Mouse (Mus musculus) stomach, embryonic 15.5 days (tissue): ENCODE measurements at regions not wholly inside any gene's neighbourhood (a gene's known extent, or its start where the extent isn't known, plus 50 kb on each side); places are given as distances from the start of the nearest gene placed in this dataset.

ENCODE experiments used
- ATAC-seq: fragments of 200-750 bp; cut with Nextera tagmentation; 2 replicates; pipeline ENCODE4 v1.8.0; 2017; ENCODE audit warnings: low read depth, moderate number of reproducible peaks, moderate TSS enrichment; ENCODE audit not compliant: insufficient read depth, low FRiP score
- H3K27ac ChIP-seq: fragments of 300-500 bp; sonication (generic); 2 replicates; pipeline ENCODE4 v1.5.1; 2015; ENCODE audit warnings: mild to moderate bottlenecking, inconsistent platforms
- H3K27me3 ChIP-seq: fragments of 300-500 bp; sonication (generic); replicated peaks from 2 replicates; pipeline ENCODE4 v1.6.1; 2015; ENCODE audit warnings: inconsistent platforms
- H3K36me3 ChIP-seq: fragments of 300-500 bp; sonication (generic); 2 replicates; pipeline ENCODE4 v1.6.1; 2015; ENCODE audit warnings: inconsistent platforms
- H3K4me1 ChIP-seq: fragments of 300-500 bp; sonication (generic); 2 replicates; pipeline ENCODE4 v1.6.1; 2015; ENCODE audit warnings: inconsistent platforms
- H3K4me2 ChIP-seq: fragments of 300-500 bp; sonication (generic); 2 replicates; pipeline ENCODE4 v1.6.1; 2015; ENCODE audit warnings: mild to moderate bottlenecking, inconsistent platforms
- H3K4me3 ChIP-seq: fragments of 300-500 bp; sonication (generic); replicated peaks from 2 replicates; pipeline ENCODE4 v1.5.1; 2015; ENCODE audit warnings: inconsistent platforms
- H3K9ac ChIP-seq: fragments of 300-500 bp; sonication (generic); 2 replicates; pipeline ENCODE4 v1.6.1; 2015; ENCODE audit warnings: inconsistent platforms
- H3K9me3 ChIP-seq: fragments of 300-500 bp; sonication (generic); 2 replicates; pipeline ENCODE4 v1.6.1; 2016; ENCODE audit warnings: inconsistent platforms
- WGBS: fragments of 180-500 bp; shearing (Covaris S2); methylation state at CpG from one replicate; pipeline ENCODE4 v1.1.7; 2015; 5-methylcytosine and 5-hydroxymethylcytosine counted together

DNA sequence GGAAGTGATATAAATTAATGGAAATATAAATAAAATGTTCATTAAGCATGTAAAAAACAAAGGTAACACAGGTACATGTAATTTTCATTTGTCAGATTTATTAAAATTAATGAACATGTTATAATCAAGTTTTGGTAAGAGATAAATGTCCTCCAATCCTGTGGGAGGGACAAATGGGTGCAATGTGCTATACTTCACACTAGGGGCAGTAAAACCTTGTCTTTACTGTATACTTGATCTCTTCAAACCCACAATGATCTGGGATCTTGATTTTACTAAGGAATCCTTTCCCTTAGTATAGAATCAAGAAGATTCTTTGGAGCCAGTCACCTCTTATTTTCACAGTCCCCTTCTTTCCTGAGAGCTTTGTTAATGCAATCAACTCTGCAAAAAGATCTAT, 451.1 kb upstream of the Fam98a start:
- H3K27ac ChIP-seq = no peak overlapping the region
- no peaks in the 10 kb centered on the region for H3K36me3 ChIP-seq
- no peaks in the 10 kb centered on the region for H3K9me3 ChIP-seq
- no peak overlapping the region for H3K9ac ChIP-seq
- H3K27me3 ChIP-seq = no peaks in the 10 kb centered on the region
- H3K4me1 ChIP-seq = no peaks in the 10 kb centered on the region
- H3K4me2 ChIP-seq = no peak overlapping the region
- no peak overlapping the region for H3K4me3 ChIP-seq
- ATAC-seq = no peak

DNA sequence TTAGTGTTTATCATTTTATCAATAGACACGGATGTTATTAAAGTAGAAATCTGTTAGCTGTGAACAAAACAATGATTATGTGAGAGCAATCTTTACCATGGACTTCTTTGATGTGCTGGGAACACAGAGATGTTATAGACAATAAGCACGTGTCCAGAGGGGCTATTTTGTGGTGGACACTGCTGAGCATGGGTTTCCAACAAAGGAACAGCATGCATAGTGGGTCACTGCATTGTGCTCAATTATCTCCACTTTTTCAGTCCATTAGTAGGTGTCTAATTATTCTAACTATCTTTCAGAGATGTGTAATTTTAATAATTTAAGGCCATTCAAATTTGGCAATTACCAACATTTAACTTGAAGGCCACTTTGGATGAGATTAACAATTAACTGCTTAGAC, 409.6 kb upstream of the Fam98a start:
- no peak overlapping the region for H3K4me2 ChIP-seq
- H3K9ac ChIP-seq = no peak overlapping the region
- no peak overlapping the region for H3K27ac ChIP-seq
- no peaks in the 10 kb centered on the region for H3K9me3 ChIP-seq
- H3K36me3 ChIP-seq = no peaks in the 10 kb centered on the region
- H3K27me3 ChIP-seq = no peaks in the 10 kb centered on the region
- WGBS = 62% methylated on average over 2 of the region's 2 CpGs
- no peak for ATAC-seq
- no peaks in the 10 kb centered on the region for H3K4me1 ChIP-seq
- H3K4me3 ChIP-seq = no peak overlapping the region

DNA sequence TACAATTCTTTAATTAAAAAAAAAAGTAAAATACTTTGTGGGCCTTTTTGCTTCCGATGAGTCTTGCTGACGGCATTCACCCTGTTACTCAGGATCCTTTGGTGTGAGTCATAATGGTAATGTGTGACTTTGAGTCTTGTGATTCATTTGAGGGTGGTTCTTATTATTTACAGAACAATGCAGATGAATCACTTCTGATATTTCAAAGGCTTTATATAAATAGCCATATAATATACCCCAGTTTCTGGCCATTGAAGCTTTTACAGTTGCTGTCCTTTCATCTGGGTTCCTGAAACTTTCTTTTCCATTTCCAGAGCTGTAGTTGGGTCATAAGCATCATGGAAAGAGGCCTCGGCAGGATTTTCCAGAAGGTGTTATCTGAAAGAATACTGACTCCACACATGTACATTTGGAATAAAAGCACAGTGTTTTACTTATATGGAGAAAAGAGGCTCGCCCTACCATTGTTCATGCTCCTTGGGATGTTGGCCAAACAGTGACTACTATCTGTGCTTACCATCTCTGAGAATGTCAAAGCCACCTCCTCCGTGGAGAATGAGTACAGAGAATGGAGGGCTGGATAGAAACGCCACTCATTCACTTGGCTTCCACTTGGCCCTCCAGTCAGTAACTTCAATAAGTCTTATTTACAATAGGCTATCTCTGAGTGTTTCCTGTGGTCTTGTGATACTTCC, 385.1 kb upstream of the Fam98a start:
- Histone ChIP-seq H3K27me3 (no peaks in the 10 kb centered on the region), H3K4me3 (no peak overlapping the region), H3K9me3 (no peaks in the 10 kb centered on the region), H3K27ac (no peak overlapping the region), H3K9ac (no peak overlapping the region), H3K4me2 (no peak overlapping the region), H3K36me3 (no peaks in the 10 kb centered on the region), H3K4me1 (no peaks in the 10 kb centered on the region)
- no peak for ATAC-seq
- 78% methylated on average over 6 of the region's 6 CpGs for WGBS

DNA sequence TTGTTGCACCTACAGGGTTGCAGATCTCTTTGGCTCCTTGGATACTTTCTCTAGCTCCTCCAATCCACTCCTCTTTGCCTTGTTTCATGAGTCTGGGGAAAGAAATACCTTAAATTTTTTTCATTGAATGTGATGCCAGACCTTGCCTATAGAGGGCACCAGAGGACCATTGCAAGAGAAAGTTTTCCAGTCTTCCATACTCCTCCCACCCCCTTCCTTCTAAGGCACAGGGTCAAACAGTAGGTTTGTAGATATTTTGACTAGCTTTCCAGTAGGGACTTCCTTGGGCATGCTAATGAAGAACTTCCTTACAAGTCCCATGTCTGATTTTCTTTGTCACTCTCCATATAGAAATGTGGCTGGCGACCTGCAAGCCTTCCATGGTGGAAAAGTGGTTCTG, 379.3 kb upstream of the Fam98a start:
- Histone ChIP-seq H3K9ac (no peak overlapping the region), H3K27me3 (no peaks in the 10 kb centered on the region), H3K36me3 (no peaks in the 10 kb centered on the region), H3K9me3 (no peaks in the 10 kb centered on the region), H3K27ac (no peak overlapping the region), H3K4me3 (no peak overlapping the region), H3K4me2 (no peak overlapping the region), H3K4me1 (no peaks in the 10 kb centered on the region)
- no peak for ATAC-seq
- WGBS = 81% methylated on average over 1 of the region's 1 CpGs

DNA sequence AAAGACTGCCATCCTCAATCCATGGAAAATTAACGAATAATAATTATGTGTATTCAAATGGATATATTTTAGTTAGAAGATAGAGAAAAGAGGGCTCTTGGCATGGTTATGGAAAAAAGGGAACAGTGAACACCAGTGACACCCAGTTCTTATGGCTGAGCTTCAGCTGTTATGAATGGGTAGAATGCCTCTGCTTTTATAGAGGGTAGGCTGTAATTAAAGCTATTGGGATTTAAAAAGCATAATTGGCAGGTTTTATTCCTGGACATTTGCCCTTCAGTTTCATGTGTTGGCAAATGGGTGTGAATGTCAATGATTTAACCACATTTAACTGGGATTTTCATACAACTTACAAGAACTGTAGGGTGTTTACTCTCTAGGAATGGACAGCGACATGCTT, 368.5 kb upstream of the Fam98a start:
- Histone ChIP-seq H3K4me1 (no peaks in the 10 kb centered on the region), H3K27ac (no peak overlapping the region), H3K4me2 (no peak overlapping the region), H3K27me3 (no peaks in the 10 kb centered on the region), H3K9ac (no peak overlapping the region), H3K36me3 (no peaks in the 10 kb centered on the region), H3K4me3 (no peak overlapping the region), H3K9me3 (no peaks in the 10 kb centered on the region)
- WGBS = 79% methylated on average over 2 of the region's 2 CpGs
- ATAC-seq = no peak

DNA sequence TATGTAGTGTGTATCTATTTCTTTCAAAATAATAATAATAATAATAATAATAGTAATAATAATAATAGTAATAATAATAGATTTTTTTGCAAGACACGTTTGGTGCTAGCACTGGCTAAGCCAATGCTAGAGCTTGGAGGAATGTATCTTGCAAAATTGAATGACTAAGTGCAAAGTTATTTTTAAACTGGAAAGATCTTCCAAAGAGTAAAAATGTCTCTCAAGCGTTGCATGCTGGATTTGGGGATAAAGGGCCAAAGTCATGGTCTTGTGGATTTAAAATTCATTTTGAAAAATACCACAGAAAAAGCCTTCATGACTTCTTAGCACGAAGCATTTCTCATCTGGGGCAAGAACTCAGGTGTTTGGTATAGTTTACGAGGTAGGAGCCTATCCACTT, 365.3 kb upstream of the Fam98a start:
- no peak overlapping the region for H3K4me2 ChIP-seq
- no peaks in the 10 kb centered on the region for H3K4me1 ChIP-seq
- no peak overlapping the region for H3K27ac ChIP-seq
- no peak overlapping the region for H3K9ac ChIP-seq
- WGBS = 73% methylated on average over 4 of the region's 4 CpGs
- H3K36me3 ChIP-seq = no peaks in the 10 kb centered on the region
- H3K9me3 ChIP-seq = no peaks in the 10 kb centered on the region
- H3K27me3 ChIP-seq = no peaks in the 10 kb centered on the region
- no peak overlapping the region for H3K4me3 ChIP-seq
- ATAC-seq = no peak

DNA sequence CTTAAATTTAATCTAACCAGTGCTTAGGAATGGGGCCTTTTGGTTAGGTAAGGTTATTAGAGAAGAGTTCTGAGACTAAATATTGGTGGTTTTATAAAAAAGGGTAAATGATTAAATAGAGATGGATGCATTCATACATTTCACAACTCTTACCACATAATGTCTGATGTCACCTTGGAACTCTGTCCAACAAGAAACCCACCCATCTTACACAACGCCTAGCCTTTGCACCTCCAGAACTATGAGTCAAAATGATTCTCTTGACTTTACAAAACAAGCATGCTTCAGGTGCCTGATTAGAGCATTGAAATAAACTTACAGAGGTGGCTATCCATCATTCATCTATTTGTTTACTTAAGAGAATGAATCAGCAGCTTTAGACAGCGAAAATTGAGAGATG, 364.8 kb upstream of the Fam98a start:
- Histone ChIP-seq H3K27me3 (no peaks in the 10 kb centered on the region), H3K4me3 (no peak overlapping the region), H3K36me3 (no peaks in the 10 kb centered on the region), H3K27ac (no peak overlapping the region), H3K4me1 (no peaks in the 10 kb centered on the region), H3K9ac (no peak overlapping the region), H3K9me3 (no peaks in the 10 kb centered on the region), H3K4me2 (no peak overlapping the region)
- no peak for ATAC-seq
- WGBS = 67% methylated on average over 2 of the region's 2 CpGs

DNA sequence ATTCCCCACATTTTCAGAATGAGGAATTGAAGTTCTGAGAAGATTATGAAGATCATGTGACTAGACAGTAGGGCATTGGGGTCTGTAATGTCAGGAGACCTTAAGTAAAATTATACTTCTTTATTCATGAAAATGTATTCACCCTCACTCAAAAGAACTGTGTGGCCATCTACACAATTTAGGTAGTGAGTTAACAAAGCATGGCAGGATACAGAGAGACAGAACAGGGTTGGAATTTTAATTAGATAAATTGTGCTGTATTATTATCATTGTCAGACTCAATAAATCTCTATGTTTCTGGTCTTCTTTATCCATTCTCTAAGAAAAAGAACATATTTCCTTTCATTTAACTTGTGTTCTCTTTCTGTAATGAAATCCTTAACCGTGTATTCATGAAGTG, 363.5 kb upstream of the Fam98a start:
- Histone ChIP-seq H3K4me3 (no peak overlapping the region), H3K9me3 (no peaks in the 10 kb centered on the region), H3K27me3 (no peaks in the 10 kb centered on the region), H3K9ac (no peak overlapping the region), H3K36me3 (no peaks in the 10 kb centered on the region), H3K27ac (no peak overlapping the region), H3K4me2 (no peak overlapping the region), H3K4me1 (no peaks in the 10 kb centered on the region)
- no peak for ATAC-seq
- WGBS = 89% methylated on average over 1 of the region's 1 CpGs

DNA sequence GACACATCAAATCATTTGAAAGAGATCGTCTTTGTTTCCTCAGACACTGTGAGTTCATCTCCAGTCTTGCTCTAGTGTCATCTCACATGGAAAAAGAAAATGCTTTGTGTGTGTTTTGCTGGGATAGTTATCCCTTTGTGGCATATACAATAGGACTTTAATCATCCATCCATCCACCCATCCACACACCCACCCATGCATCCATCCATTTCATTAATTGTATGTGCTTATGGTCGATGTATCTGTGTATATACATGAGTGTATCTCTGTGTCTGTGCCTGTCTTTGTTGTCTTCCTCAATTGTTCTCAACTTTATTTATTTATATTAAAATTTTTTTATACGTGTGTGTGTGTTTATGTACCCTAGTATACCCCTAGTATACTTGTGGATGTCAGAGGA, 355.3 kb upstream of the Fam98a start:
- WGBS = 79% methylated on average over 3 of the region's 3 CpGs

DNA sequence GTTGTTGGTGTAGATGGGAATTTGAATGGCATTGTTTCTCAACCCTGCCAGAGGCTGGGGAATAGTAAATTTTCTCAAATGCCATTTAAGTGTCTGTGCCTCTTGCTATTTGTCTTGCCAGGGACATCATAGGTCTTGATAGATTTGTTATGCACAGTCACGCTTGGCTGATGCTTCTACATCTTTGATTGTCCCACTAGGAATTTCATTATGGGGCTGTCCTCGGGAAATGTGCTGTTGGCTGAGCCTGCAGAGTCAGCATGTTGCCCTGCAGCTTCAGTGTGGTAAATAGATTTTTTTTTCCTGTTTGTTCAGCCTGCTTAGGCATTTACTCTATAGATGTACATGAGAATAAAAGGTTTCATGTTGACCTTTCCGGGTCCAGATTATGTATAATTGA, 354.9 kb upstream of the Fam98a start:
- ATAC-seq = no peak
- Histone ChIP-seq H3K9ac (no peak overlapping the region), H3K4me1 (no peaks in the 10 kb centered on the region), H3K4me3 (no peak overlapping the region), H3K27me3 (no peaks in the 10 kb centered on the region), H3K36me3 (no peaks in the 10 kb centered on the region), H3K27ac (no peak overlapping the region), H3K9me3 (no peaks in the 10 kb centered on the region), H3K4me2 (no peak overlapping the region)
- WGBS = 72% methylated on average over 3 of the region's 3 CpGs

More for the DNA sequence above, 355.3 kb upstream of the Fam98a start:
- Histone ChIP-seq H3K4me1 (no peaks in the 10 kb centered on the region), H3K4me3 (no peak overlapping the region), H3K27ac (no peak overlapping the region), H3K4me2 (no peak overlapping the region), H3K36me3 (no peaks in the 10 kb centered on the region), H3K9ac (no peak overlapping the region), H3K27me3 (no peaks in the 10 kb centered on the region), H3K9me3 (no peaks in the 10 kb centered on the region)
- no peak for ATAC-seq

DNA sequence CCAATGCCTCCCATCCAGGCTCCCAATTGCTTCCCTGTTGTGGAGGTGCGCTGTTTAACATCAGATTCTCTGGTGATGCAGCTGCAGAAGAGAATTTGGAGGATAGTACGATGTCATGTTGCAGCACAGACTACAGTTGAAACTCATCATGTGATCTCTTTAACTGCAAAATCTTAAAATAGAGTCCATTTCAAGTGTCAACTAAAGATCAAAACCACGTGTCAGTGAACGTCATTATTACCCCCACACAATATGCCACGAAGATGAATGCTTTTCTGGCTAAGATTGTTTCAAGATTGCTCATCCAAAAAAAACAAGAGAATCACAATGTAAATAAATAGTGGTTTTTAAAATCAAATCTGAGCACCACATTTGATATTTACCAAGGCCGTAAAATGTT, 343.7 kb upstream of the Fam98a start:
- H3K4me1 ChIP-seq = no peaks in the 10 kb centered on the region
- no peak overlapping the region for H3K4me2 ChIP-seq
- no peak overlapping the region for H3K4me3 ChIP-seq
- no peaks in the 10 kb centered on the region for H3K9me3 ChIP-seq
- no peaks in the 10 kb centered on the region for H3K36me3 ChIP-seq
- ATAC-seq = no peak
- no peaks in the 10 kb centered on the region for H3K27me3 ChIP-seq
- H3K9ac ChIP-seq = no peak overlapping the region
- WGBS = 72% methylated on average over 6 of the region's 6 CpGs
- H3K27ac ChIP-seq = no peak overlapping the region

DNA sequence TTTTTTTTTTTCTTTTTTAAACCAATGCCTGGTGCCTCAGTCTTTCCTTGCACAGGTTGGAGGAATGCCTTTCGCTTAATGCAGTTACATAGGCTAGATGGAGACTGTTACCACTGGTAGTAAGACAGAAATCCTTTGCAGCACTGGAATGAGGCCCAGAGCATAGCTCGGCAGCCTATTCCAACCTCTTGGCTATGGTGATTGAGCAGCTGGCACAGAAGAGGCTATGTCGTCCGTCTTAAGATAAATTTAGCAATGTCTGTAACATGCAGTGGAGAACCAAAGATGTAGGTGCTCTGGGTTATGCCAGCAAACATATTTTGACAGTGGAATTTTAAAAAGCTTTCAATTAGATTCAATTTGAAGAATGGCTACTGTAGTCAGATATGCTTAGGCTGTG, 343.2 kb upstream of the Fam98a start:
- 62% methylated on average over 4 of the region's 4 CpGs for WGBS
- H3K4me3 ChIP-seq = no peak overlapping the region
- no peak overlapping the region for H3K4me2 ChIP-seq
- no peaks in the 10 kb centered on the region for H3K36me3 ChIP-seq
- no peaks in the 10 kb centered on the region for H3K4me1 ChIP-seq
- no peaks in the 10 kb centered on the region for H3K27me3 ChIP-seq
- no peak overlapping the region for H3K27ac ChIP-seq
- H3K9me3 ChIP-seq = no peaks in the 10 kb centered on the region
- no peak for ATAC-seq
- no peak overlapping the region for H3K9ac ChIP-seq

DNA sequence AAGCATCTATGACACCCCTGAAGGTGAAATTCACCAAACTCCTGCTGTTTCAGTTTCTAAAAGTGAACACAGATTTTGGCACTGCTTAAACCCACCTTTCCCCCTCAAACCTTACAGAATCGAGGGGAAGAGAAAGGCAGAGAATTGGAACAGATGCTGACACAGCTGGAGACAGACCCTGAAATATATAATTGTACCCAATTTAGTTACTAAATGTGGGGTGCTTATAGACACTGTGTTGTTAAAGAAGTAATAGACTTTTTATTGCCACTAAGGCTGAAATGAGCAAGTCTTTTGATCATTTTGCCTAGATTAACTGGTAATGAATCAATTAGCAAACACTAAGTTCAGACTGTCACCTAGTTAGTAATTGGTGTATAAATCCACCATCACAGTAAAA, 341.8 kb upstream of the Fam98a start:
- no peak overlapping the region for H3K9ac ChIP-seq
- H3K4me3 ChIP-seq = no peak overlapping the region
- no peak overlapping the region for H3K27ac ChIP-seq
- no peaks in the 10 kb centered on the region for H3K9me3 ChIP-seq
- no peaks in the 10 kb centered on the region for H3K4me1 ChIP-seq
- no peaks in the 10 kb centered on the region for H3K36me3 ChIP-seq
- no peak for ATAC-seq
- H3K4me2 ChIP-seq = no peak overlapping the region
- 49% methylated on average over 1 of the region's 1 CpGs for WGBS
- no peaks in the 10 kb centered on the region for H3K27me3 ChIP-seq
